8 mouse cellular contexts compared by ENCODE assay signal in the genomic region with DNA sequence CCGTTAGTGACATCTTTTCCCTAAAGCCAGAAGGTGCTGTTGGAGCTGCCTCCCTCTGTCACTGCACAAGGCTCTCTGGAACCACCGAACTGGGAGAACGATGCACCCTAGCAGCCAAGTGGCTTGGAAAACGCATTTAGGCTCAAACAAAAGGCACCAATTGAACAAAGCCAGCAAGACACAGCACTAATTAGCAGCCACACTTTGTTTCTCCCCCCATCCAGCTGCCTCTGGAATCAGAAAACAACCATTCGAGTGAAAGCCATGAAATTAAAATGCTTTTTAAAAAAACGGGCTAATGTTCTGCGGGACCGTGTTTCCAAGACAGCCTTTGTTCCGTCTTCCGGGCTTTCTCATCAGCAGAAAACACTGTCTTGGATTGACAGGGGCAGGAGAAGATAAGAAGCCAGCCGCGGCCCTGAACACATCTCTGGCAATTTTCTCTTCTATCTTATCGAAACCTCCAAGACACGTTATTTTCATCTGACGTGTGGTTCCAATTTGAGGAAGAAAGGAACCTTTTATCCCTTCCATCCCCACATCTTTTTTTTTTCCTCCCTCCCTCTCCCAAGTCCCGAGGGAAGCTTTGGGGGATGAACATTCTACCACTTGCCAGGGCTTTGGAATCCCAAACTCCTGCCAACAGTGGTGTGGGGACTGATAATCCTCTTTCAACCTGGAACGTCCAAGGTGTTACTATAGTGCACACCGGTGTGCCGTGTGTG. TPM values are rescaled to one million over a fixed set of nuclear protein-coding genes. Genes with fewer than 3 reads are reported as not detected.
DNase-seq lines count a peak whose midpoint lies in the region; ATAC-seq and TF ChIP-seq lines count a peak whose summit lies in the region.
"Had no signal": no experiment of that assay in that cellular context is flagged by ENCODE, and none has a peak within 500 bp of the region (broad histone marks: within the 10 kb centered on the region; RNA-seq: fewer than 3 reads in every experiment).

No protein-coding gene starts in this region.

- no peak for TF ChIP-seq CTCF in liver, postnatal 0 days (IDR thresholded peaks at IDR 0.05; ENCODE audit: low read depth)

- H3K27ac ChIP-seq in hindbrain, embryonic 10.5 days = peak overlapping the region; percentile 82
- H3K27ac ChIP-seq in liver, postnatal 0 days (ENCODE audit: low read depth) = 0 out of 2 replicates have a peak overlapping the region, but pooled peaks have one; percentile 29
- H3K27ac ChIP-seq: stomach, embryonic 15.5 days had no signal

- peak; percentile 89 for DNase-seq in MEL-GATA-1-ER (ENCODE audit: extremely low read depth, low read depth)
- peak; percentile 80 for DNase-seq in brain, adult 2 months (ENCODE audit: low read depth, low spot score)
- peak; percentile 35 for DNase-seq in hindbrain, embryonic 10.5 days (ENCODE audit: low spot score)
- no peak for DNase-seq in liver, postnatal 0 days
- DNase-seq in spleen, adult 18-20 months = no peak
- no peak for DNase-seq in frontal cortex, postnatal 10 days (ENCODE audit: low spot score in 2 of 2)
- DNase-seq in gastrocnemius, adult 8-10 months (ENCODE audit: low spot score in 2 of 2) = no peak

- peaks cover 18% of the 10 kb centered on the region for H3K27me3 ChIP-seq in hindbrain, embryonic 10.5 days (ENCODE audit: insufficient read depth, poor library complexity, severe bottlenecking)
- no peaks in the 10 kb centered on the region for H3K27me3 ChIP-seq in liver, postnatal 0 days (ENCODE audit: insufficient read depth, low read length)
- H3K27me3 ChIP-seq: stomach, embryonic 15.5 days had no signal

- peak; percentile 56 for ATAC-seq in liver, postnatal 0 days

- peak; percentile 79 for TF ChIP-seq EP300 in liver, postnatal 0 days (IDR thresholded peaks at IDR 0.05; ENCODE audit: low read depth)

- H3K4me2 ChIP-seq in liver, postnatal 0 days (ENCODE audit: low read depth, low read length) = peak overlapping the region; percentile 58
- H3K4me2 ChIP-seq: stomach, embryonic 15.5 days had no signal

- H3K36me3 ChIP-seq in hindbrain, embryonic 10.5 days = no peaks in the 10 kb centered on the region
- no peaks in the 10 kb centered on the region for H3K36me3 ChIP-seq in liver, postnatal 0 days (replicated peaks; ENCODE audit: insufficient read depth, low read length)
- H3K36me3 ChIP-seq: stomach, embryonic 15.5 days had no signal

- no peak overlapping the region for H3K9ac ChIP-seq in liver, postnatal 0 days (replicated peaks)
- H3K9ac ChIP-seq: stomach, embryonic 15.5 days had no signal

- H3K4me1 ChIP-seq in hindbrain, embryonic 10.5 days (replicated peaks) = peaks cover 41% of the 10 kb centered on the region
- H3K4me1 ChIP-seq in liver, postnatal 0 days (ENCODE audit: insufficient read depth) = no peaks in the 10 kb centered on the region

- peak overlapping the region; percentile 38 for H3K4me3 ChIP-seq in hindbrain, embryonic 10.5 days
- H3K4me3 ChIP-seq in liver, postnatal 0 days (ENCODE audit: low read depth, low read length) = 0 out of 2 replicates have a peak overlapping the region, but pooled peaks have one; percentile 8
- H3K4me3 ChIP-seq: stomach, embryonic 15.5 days had no signal

- 7% methylated on average over 19 of the region's 19 CpGs for WGBS in hindbrain, embryonic 10.5 days
- WGBS in liver, postnatal 0 days (ENCODE audit: insufficient replicate concordance) = 23% methylated on average over 19 of the region's 19 CpGs

- no peaks in the 10 kb centered on the region for H3K9me3 ChIP-seq in hindbrain, embryonic 10.5 days
- H3K9me3 ChIP-seq in liver, postnatal 0 days (ENCODE audit: low read length) = no peaks in the 10 kb centered on the region
- H3K9me3 ChIP-seq: stomach, embryonic 15.5 days had no signal

RNA-seq across cellular contexts. Expression of a gene that starts 54.8 kb away (rescaled TPM):
- polyA plus RNA-seq in hindbrain, embryonic 10.5 days (2016; fragmentation: Nextera tagmentation; extraction: Ambion mirVana) = 57.0 and 58.2 TPM in 2 replicates
- polyA plus RNA-seq in liver, postnatal 0 days (2015; fragmentation: Nextera tagmentation; extraction: Ambion mirVana) = 8.2 and 9.2 TPM in 2 replicates
- total RNA-seq in gastrocnemius, adult 8-10 months (2022) = 10 to 100 TPM; 42.6 to 56.1 (median 50.7) TPM

Comparison
In these comparisons a context has a peak if more than half of its experiments do, and no peak if none do; other contexts are left out.
1. DNase-seq: peak in MEL-GATA-1-ER (single experiment), brain, adult 2 months (single experiment) and hindbrain, embryonic 10.5 days (single experiment); none in liver, postnatal 0 days (single experiment), spleen, adult 18-20 months (0 of 2), frontal cortex, postnatal 10 days (0 of 2) and gastrocnemius, adult 8-10 months (0 of 2).